Mouse (Mus musculus): ENCODE data around the gene Fshb. TPM values are rescaled to one million over a fixed set of nuclear protein-coding genes. Genes with fewer than 3 reads are reported as not detected.

Gene Fshb
- polyA plus RNA-seq, 1 experiment from 2014 or later: not detected

DNA sequence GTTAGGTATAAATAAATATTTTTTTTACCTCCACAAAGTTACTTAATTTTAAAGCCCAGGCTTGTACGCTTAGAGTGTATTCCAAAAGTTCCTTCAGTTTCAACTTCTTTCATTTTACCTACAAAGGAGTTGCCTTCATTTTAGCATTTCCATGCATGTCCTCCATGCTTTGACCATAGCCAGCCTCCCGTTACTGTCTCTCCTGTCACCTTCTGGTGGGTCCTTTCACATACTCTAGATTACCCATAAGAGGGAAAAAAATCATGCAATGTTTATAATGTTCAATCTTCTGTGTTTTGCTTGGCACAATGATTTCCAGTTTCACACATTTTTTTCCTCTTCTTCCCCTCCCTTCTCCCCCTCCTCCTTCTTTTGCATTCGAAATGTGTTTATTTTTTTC is 53.1 kb downstream of the Fshb start:
- H3K4me1 ChIP-seq (replicated peaks; ENCODE audit: control insufficient read depth, insufficient read depth, low read length): no peaks in the 10 kb centered on the region
- H3K4me2 ChIP-seq (replicated peaks; ENCODE audit: low read depth): no peak overlapping the region
- WGBS: 79% methylated on average over 3 of the region's 3 CpGs
- no peak overlapping the region for H3K27ac ChIP-seq (ENCODE audit: low read depth, low read length)
- no peak overlapping the region for H3K9ac ChIP-seq (ENCODE audit: low read depth, low read length)
- H3K36me3 ChIP-seq (ENCODE audit: control insufficient read depth, insufficient read depth): no peaks in the 10 kb centered on the region
- H3K4me3 ChIP-seq (ENCODE audit: low read depth, low read length): no peak overlapping the region
- H3K27me3 ChIP-seq (replicated peaks; ENCODE audit: control insufficient read depth, insufficient read depth, low read length): no peaks in the 10 kb centered on the region
- no peaks in the 10 kb centered on the region for H3K9me3 ChIP-seq (ENCODE audit: control insufficient read depth)
- TF ChIP-seq CTCF (IDR thresholded peaks at IDR 0.05; ENCODE audit: low read depth): no peak
- no peak for ATAC-seq

Other genes with a start within 250 kb of the Fshb start
- gene Arl14ep, start 85.2 kb downstream of the Fshb start, polyA plus RNA-seq (2015; fragmentation: Nextera tagmentation; extraction: Ambion mirVana): 10.8 and 10.9 TPM in 2 replicates
- gene Kcna4, start 231.0 kb upstream of the Fshb start, polyA plus RNA-seq (2015; fragmentation: Nextera tagmentation; extraction: Ambion mirVana): 0.07 and 0.26 TPM in 2 replicates